Mouse (Mus musculus): ENCODE measurements at regions not wholly inside any gene's neighbourhood (a gene's known extent, or its start where the extent isn't known, plus 50 kb on each side); places are given as distances from the start of the nearest gene placed in this dataset.

DNA sequence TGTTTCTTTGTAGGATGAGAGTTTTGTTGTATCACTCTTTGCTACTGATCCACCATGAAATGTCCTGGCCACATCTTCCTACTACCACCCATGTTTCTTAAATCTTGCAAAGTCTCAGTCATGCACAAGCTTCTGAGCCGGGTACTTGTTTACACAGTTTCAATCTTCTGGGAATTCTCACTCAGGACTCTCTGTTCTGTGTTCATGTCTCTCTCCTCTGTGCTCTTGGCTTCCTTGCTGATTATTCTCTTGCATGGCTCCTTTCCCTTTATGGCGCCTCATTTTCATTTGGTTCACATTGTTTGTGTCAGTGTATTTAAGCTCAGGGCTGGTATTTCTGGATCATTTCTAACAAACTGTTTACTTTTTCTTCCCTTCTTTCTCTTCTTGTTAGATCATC lies 350.5 kb downstream of the Osr1 start:
- in situ Hi-C loops (cut with MboI, MseI): no loop called here

DNA sequence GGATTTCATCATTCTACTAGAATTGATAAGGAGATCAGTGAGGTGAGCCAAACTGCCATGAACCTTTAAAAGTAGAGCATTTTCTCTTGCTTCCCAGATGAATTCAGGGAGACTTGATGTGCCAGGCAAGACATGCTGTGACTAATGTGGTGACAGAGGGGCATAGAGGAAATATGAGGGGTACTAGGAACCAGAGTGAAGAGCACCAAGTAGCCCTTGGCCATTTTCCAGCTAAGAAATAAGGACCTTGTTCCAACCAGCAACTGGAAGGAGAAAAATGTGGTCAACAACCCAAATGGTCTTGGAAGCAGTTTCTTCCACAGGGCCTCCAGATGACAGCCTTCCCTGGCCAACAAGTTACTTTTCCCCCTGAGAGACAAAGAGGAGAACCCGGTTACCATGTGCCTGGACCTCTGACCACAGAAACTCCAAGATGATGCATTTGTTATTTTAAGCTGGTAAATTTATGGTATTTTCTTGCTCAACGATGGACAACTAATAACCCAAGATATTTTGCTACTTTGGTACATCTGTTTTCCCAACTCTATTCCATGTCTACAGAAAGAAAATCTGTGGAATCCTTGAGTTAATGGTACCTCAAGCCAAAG lies 351.8 kb downstream of the Osr1 start:
- in situ Hi-C loops (cut with MboI, MseI): no loop called here

GRCm38 (mm10) chr12:9924561-9924960 lies 354.6 kb downstream of the Osr1 start:
- in situ Hi-C loops (cut with MboI, MseI): no loop called here

DNA sequence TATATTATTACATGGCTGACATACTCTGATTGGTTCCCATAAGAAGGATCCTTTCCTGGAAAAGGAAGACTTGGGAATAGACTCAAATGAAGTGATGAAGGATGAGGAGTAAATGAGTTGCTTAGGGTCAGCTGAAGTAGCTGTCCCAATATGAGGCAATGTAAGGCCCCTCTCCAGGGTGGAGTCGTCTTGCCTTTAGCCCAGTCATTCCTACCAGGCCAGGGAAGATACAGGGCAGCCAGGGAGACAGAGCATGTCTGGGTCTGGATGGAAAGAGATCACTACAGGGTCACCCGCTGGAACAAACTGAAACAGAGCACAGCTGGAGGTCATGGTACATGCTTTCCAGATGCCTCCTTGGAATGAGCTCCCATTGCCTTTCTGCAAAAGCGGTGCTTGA lies 364.2 kb downstream of the Osr1 start:
- in situ Hi-C loops (cut with MboI, MseI): no loop called here

- in situ Hi-C loops (cut with MboI, MseI): no loop called here
These were observed 371.4 kb downstream of the Osr1 start for GRCm38 (mm10) chr12:9941357-9941756.

DNA sequence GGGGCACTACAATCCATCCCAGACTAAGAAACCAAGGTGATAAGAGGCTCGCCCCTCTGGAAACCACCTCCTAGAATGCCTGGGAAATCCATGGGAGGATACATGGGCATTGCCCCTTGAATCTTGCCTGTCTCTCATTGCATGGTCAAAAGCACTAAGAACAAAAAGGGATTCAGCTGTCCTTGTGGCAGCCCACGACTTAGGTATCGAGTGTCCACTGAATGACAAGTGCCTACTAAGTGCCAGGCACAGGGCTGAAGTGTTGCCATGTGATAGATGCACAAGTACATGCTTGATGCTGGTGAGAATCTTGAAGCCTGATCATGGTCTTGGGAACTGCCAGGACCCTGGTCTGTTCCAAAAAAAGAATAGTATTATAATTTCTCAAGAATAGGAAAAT lies 371.9 kb downstream of the Osr1 start:
- in situ Hi-C loops (cut with MboI, MseI): no loop called here

- in situ Hi-C loops (cut with MboI, MseI): no loop called here
These were observed 378.9 kb downstream of the Osr1 start for GRCm38 (mm10) chr12:9948784-9949183.

DNA sequence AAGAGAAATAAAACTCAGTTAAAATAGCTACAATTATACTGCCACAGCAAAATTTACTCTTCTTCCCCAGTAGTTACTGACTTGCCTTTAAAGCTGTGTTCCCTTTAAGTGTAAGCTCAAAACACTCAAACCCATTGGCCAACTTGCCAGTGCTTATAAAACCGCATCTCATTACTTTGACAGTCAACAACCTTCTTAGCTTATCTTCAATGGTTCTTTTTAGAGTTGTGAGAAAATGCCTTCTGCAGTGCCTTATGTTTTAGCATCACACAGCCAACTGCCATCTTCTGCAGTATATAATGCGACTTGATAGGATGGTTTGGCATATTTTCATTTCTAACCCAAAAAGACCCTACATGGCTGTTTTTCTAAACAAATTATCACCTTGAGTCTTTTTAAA lies 382.5 kb downstream of the Osr1 start:
- in situ Hi-C loops (cut with MboI, MseI): no loop called here

GRCm38 (mm10) chr12:9954178-9954888 lies 384.4 kb downstream of the Osr1 start:
- in situ Hi-C loops (cut with MboI, MseI): no loop called here

GRCm38 (mm10) chr12:9969390-9969789 lies 399.5 kb downstream of the Osr1 start:
- in situ Hi-C loops (cut with MboI, MseI): no loop called here

DNA sequence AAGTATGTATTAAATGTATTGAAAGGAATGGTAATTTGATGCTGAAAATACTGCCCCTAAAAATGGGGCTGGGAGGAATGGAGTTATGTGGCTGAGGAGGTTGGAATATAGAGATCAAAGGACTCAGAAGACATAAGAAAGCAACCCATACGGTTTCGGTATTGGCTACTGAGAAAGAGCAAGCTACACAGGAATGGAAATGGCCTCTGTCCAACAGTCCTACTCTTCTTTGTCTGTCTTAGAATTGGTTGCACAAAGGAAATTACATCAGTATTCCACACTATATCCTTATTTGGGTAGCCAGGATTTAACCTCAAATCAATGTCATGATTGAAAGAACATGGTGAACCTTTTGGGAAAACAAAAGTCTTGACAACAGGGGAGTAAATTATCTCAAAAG lies 399.0 kb upstream of the Nt5c1b start:
- in situ Hi-C loops (cut with MboI, MseI): no loop called here

- in situ Hi-C loops (cut with MboI, MseI): no loop called here
These were observed 391.2 kb upstream of the Nt5c1b start for GRCm38 (mm10) chr12:9978494-9979112.

GRCm38 (mm10) chr12:9979113-9979507 lies 390.7 kb upstream of the Nt5c1b start:
- in situ Hi-C loops (cut with MboI, MseI): no loop called here

GRCm38 (mm10) chr12:9991305-9991704 lies 378.5 kb upstream of the Nt5c1b start:
- in situ Hi-C loops (cut with MboI, MseI): no loop called here

- in situ Hi-C loops (cut with MboI, MseI): no loop called here
These were observed 374.1 kb upstream of the Nt5c1b start for GRCm38 (mm10) chr12:9995670-9996069.

DNA sequence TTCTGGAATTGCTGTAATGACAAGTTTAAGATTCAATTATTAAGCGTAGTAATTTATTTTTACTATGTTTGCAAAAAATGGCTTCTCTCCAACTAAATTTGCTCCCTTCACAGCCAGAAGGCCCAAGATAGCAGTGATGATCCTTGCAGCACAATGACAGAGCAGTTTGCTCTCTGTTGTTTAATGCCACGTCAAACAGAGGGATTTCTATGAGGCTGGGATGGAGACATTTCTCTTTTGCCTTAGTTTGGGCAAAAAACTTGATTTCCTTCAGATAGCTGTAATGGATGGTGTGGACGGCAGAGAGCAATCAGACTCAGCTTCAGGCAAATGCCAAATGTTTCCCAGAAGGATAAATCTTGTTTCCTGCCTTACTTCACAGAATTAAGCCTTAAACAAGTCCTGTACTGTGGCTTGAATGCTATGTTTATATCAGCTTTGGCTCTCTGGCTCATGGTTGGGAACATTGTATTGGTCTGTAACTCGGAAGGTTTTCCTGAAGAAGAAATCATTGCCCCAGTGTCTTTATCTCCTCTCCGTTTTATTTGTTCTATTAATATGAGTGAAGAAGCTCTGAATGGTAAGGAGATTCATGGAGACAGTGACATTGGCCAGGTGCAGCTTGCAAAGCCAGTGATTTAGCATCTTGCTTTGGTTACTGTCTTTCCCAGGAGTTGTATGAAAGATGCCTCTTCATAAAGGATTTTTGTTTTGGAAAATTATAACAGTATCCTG lies 373.2 kb upstream of the Nt5c1b start:
- in situ Hi-C loops (cut with MboI, MseI): no loop called here

DNA sequence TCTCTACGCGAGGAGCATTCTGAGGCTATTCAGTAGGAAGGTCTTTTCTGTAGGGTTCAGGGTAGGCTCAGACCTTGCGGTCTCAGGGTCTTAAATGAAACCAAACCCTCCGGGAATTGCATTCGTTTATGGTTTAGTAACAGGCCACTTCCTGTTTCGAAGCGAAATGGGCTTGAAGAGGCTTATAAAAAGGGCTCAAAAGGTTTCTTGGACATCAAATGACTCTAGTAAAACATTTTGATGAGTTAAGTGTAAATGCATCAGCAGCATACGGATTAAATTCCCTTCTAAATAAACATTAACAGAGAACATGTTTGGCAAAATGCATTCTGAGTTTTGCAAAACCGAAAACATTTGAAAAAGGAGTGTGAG lies 372.6 kb upstream of the Nt5c1b start:
- in situ Hi-C loops (cut with MboI, MseI): no loop called here

DNA sequence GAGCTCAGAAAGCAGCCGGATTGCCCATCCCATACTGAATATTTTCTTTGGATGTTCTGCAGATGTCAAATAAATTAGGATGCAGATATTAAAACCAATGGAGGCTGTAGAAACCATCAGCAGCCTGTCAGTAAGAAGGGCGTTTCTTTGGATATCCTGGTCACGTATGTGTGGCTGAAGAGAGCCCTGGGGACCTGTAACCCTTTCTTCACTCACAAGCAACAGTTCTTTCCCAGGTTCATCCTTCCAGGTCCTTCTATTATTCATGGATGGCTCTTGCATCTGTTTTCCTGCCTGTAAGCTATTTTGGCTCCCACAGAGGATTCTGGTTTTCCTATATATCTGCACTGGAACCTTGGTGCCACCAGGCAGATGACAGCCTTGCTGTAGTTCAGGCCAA lies 372.2 kb upstream of the Nt5c1b start:
- in situ Hi-C loops (cut with MboI, MseI): no loop called here

- in situ Hi-C loops (cut with MboI, MseI): no loop called here
These were observed 369.8 kb upstream of the Nt5c1b start for GRCm38 (mm10) chr12:9999933-10000332.

- in situ Hi-C loops (cut with MboI, MseI): no loop called here
These were observed 361.3 kb upstream of the Nt5c1b start for GRCm38 (mm10) chr12:10008473-10008872.

- in situ Hi-C loops (cut with MboI, MseI): no loop called here
These were observed 352.8 kb upstream of the Nt5c1b start for GRCm38 (mm10) chr12:10016710-10017581.

DNA sequence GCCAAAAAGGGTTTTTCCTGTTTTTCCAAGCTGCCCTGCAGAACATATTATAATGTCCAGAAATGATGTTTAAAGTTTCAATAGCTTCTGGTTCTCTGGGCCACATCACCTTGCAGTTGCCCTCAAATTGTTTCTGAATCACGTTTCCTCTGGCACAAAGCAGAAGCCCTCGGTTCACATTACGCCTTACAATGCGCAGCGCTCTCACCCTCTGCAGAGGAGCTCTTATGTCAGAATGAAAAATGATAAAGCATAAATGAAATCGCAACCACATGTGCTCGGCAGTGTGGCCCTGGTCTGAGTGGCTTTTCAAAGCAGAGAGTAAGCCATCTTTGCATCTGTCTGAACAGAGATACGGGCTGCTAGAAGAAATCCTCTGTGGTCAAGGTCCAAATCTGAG lies 334.3 kb upstream of the Nt5c1b start:
- in situ Hi-C loops (cut with MboI, MseI): no loop called here
